Mouse (Mus musculus) WW6 (cell line): ENCODE results near the gene Mapk7.

ENCODE experiments used
- DNase-seq: peaks from one replicate; pipeline ENCODE4 v3.0.0-alpha.2; 2013; ENCODE audit warnings: low read depth, low spot score

Gene Mapk7

GRCm38 (mm10) chr11:61465422-61465821, 28.8 kb downstream of the Mapk7 start:
- DNase-seq = no peak

GRCm38 (mm10) chr11:61464071-61464470, 30.1 kb downstream of the Mapk7 start:
- no peak for DNase-seq

- DNase-seq = peak; percentile 59
Measured at GRCm38 (mm10) chr11:61449499-61450292, 44.5 kb downstream of the Mapk7 start.

- no peak for DNase-seq
Measured at GRCm38 (mm10) chr11:61448599-61449225, 45.5 kb downstream of the Mapk7 start.

DNA sequence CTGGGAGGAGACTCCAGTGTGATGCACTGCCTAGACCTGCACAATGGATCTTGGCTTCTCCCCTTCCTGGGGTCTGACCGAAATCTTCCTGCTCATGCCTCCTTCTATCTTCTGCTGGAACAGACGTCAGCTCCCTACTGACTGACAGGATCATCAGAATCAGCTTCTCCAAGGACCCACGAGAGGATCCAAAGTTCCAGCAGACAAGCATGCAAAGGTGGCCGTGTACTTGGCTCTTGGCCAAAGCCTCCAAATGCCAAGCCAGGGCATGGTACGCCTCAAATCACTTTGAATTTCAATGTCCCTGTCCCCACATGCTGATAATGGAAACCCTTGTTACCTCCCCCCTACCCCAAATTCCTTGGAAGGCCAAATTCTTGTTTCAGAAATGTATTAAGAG, 46.2 kb downstream of the Mapk7 start:
- no peak for DNase-seq

GRCm38 (mm10) chr11:61447296-61447695, 46.9 kb downstream of the Mapk7 start:
- no peak for DNase-seq

- DNase-seq = no peak
Measured at GRCm38 (mm10) chr11:61443807-61444206, 50.4 kb downstream of the Mapk7 start.

DNA sequence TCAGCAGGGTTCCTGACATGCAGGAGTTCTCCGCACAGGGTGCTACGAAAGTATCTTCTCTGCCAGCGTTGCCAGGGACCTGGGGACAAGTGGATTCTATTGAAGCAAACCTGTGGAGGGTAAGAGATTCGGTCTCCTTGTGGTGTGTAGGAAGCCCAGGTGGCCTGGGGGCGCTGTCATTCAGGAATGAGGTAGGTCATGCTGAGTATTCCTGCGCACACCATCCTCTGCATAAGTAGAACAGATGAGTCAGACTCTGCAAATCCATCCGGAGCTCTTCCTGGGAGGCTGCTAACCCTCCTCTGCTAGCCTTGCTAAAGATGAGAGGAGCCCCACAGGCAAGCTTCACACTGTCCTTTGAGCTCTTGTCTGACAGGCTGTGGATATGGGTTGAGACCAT, 52.5 kb downstream of the Mapk7 start:
- DNase-seq = no peak

DNA sequence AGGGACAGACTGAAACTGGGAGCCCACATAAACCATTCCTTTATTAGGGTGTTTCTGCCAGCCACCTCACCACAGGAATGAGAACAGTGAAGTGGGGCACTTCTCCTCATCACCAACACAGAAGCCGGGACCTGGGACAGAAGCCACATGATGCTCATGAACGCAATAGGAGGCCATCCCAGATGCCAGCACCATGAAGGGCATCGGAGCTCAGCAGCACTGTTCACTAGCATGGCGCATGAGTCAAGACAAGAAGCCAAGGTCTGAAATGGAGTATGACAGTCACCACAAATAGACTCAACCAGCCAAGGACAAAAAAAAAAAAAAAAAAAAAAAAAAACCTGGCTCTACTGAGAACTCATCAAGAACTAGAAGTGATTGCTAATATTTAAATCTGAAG, 53.8 kb downstream of the Mapk7 start:
- no peak for DNase-seq

DNA sequence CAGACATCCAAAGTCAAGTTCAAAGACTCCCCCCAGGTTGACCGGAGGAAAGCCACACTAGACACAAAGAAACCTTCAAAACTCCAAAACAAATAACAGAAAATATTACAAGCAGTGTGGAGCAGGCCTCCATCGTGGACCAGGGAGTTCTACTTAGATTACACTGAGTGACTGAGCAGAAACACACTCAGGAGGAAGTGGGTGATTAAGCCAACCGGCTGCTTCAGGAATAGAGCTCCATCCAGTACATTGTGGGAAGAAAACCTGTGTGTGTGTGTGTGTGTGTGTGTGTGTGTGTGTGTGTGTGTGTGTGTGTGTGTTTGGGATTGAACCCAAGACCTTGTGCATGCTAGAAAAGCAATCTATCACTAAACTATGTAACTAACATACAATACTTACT, 55.0 kb downstream of the Mapk7 start:
- DNase-seq = no peak
